Mouse (Mus musculus) lung, postnatal 0 days (tissue): ENCODE data around the gene Smg1.

ENCODE experiments used
- CTCF ChIP-seq: IDR thresholded peaks from 2 replicates; pipeline ENCODE4 v1.5.1; 2016; ENCODE audit warnings: antibody characterized with exemption, mild to moderate bottlenecking
- EP300 ChIP-seq: IDR thresholded peaks from 2 replicates; pipeline ENCODE4 v1.6.1; 2016; ENCODE audit warnings: antibody characterized with exemption, mild to moderate bottlenecking, control low read depth

- no peak for TF ChIP-seq CTCF
- no peak for TF ChIP-seq EP300
Measured at GRCm38 (mm10) chr7:118239996-118240395, 3.5 kb downstream of the Smg1 start.
